In the genomic region with DNA sequence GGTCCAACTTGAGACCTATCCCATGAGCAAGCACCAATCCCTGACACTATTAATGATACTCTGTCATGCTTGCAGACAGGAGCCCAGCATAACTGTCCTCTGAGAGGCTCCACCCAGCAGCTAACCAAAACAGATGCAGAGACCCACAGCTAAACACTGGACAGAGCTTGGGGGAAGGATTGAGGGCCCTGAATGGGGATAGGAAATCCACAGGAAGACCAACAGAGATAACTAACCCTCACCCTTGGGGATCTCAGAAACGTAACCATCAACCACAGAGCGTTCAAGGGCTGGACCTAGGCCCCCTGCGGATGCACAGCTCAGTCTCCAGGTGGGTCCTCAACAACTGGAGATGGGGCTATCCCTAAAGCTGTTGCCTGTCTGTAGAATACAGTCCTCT, we compare ENCODE assay signal across 21 mouse cellular contexts.
DNase-seq lines count a peak whose midpoint lies in the region; ATAC-seq and TF ChIP-seq lines count a peak whose summit lies in the region.
"Had no signal": no experiment of that assay in that cellular context is flagged by ENCODE, and none has a peak within 500 bp of the region (broad histone marks: within the 10 kb centered on the region; RNA-seq: fewer than 3 reads in every experiment).

No protein-coding gene starts in this region.

- TF ChIP-seq CTCF in kidney, postnatal 0 days (IDR thresholded peaks at IDR 0.05; ENCODE audit: low read depth) = no peak
- TF ChIP-seq CTCF in kidney, adult 2 months (conservative IDR thresholded peaks at IDR 0.05; ENCODE audit: insufficient read depth, insufficient read length, low read depth, low read length) = no peak

- no peak overlapping the region for H3K9ac ChIP-seq in kidney, postnatal 0 days (ENCODE audit: low read depth, low read length)
- H3K9ac ChIP-seq in liver, embryonic 16.5 days (ENCODE audit: low read depth, low read length) = no peak overlapping the region
- no peak overlapping the region for H3K9ac ChIP-seq in forebrain, embryonic 15.5 days (replicated peaks)
- H3K9ac ChIP-seq: embryonic facial prominence, embryonic 15.5 days; heart, embryonic 12.5 days; hindbrain, embryonic 15.5 days had no signal

- ATAC-seq in kidney, postnatal 0 days (replicated peaks; ENCODE audit: low FRiP score, low read depth) = no peak
- no peak for ATAC-seq in liver, embryonic 16.5 days (ENCODE audit: low read depth)
- no peak for ATAC-seq in forebrain, embryonic 15.5 days (replicated peaks)
- ATAC-seq: activated CD4-positive, CD25-positive, alpha-beta regulatory T cell, adult 4 months; forebrain, embryonic 14.5 days; inflammation-experienced regulatory T-cells, adult 6 months; Patski had no signal

- no peaks in the 10 kb centered on the region for H3K36me3 ChIP-seq in kidney, postnatal 0 days (ENCODE audit: insufficient read depth, low read length)
- no peaks in the 10 kb centered on the region for H3K36me3 ChIP-seq in kidney, adult 2 months (ENCODE audit: control insufficient read depth, insufficient read depth, low read length)
- no peaks in the 10 kb centered on the region for H3K36me3 ChIP-seq in liver, embryonic 16.5 days (ENCODE audit: control insufficient read depth, insufficient read depth)
- H3K36me3 ChIP-seq in forebrain, embryonic 15.5 days = no peaks in the 10 kb centered on the region
- H3K36me3 ChIP-seq: embryonic facial prominence, embryonic 15.5 days; forebrain, embryonic 10.5 days; heart, embryonic 12.5 days; hindbrain, embryonic 15.5 days had no signal

- no peak overlapping the region for H3K4me2 ChIP-seq in kidney, postnatal 0 days (ENCODE audit: low read length)
- no peak overlapping the region for H3K4me2 ChIP-seq in liver, embryonic 16.5 days (ENCODE audit: low read depth, low read length)
- H3K4me2 ChIP-seq in forebrain, embryonic 15.5 days (replicated peaks) = no peak overlapping the region
- H3K4me2 ChIP-seq: embryonic facial prominence, embryonic 15.5 days; heart, embryonic 12.5 days; hindbrain, embryonic 15.5 days had no signal

- no peaks in the 10 kb centered on the region for H3K27me3 ChIP-seq in kidney, postnatal 0 days (ENCODE audit: insufficient read depth, low read length)
- no peaks in the 10 kb centered on the region for H3K27me3 ChIP-seq in kidney, adult 2 months (replicated peaks; ENCODE audit: control insufficient read depth, insufficient read depth, low read length)
- no peaks in the 10 kb centered on the region for H3K27me3 ChIP-seq in liver, embryonic 16.5 days (ENCODE audit: control insufficient read depth, insufficient read depth, low read depth, low read length)
- H3K27me3 ChIP-seq in forebrain, embryonic 15.5 days = no peaks in the 10 kb centered on the region
- H3K27me3 ChIP-seq: embryonic facial prominence, embryonic 15.5 days; heart, embryonic 12.5 days; hindbrain, embryonic 15.5 days; Patski had no signal

- TF ChIP-seq POLR2A in kidney, adult 2 months (IDR thresholded peaks at IDR 0.05; ENCODE audit: low read depth, low read length) = no peak

- 80% methylated on average over 3 of the region's 3 CpGs for WGBS in kidney, postnatal 0 days
- 96% methylated on average over 3 of the region's 3 CpGs for WGBS in kidney, adult 2 months
- 26% methylated on average over 3 of the region's 3 CpGs for WGBS in liver, embryonic 16.5 days (ENCODE audit: insufficient replicate concordance)
- WGBS in forebrain, embryonic 15.5 days = 79% methylated on average over 3 of the region's 3 CpGs

- DNase-seq in heart, adult 11 months = peak; percentile 74
- no peak for DNase-seq in heart, adult 8-10 months (ENCODE audit: low spot score)
- no peak for DNase-seq in kidney, postnatal 0 days (ENCODE audit: low spot score)
- DNase-seq in kidney, adult 2 months = no peak
- DNase-seq in 416B (ENCODE audit: low read depth) = peak; percentile 73
- DNase-seq: adrenal gland, postnatal 14 days; cerebellum, adult 18-20 months; cerebellum, postnatal 10 days; gastrocnemius, postnatal 36 days; heart, adult 2 months had no signal

- no peaks in the 10 kb centered on the region for H3K4me1 ChIP-seq in kidney, postnatal 0 days (replicated peaks; ENCODE audit: insufficient read depth, low read length)
- H3K4me1 ChIP-seq in kidney, adult 2 months (ENCODE audit: control insufficient read depth, insufficient read depth, low read length) = no peaks in the 10 kb centered on the region
- H3K4me1 ChIP-seq in liver, embryonic 16.5 days (ENCODE audit: control insufficient read depth, low read depth, low read length) = peaks cover 72% of the 10 kb centered on the region
- no peaks in the 10 kb centered on the region for H3K4me1 ChIP-seq in forebrain, embryonic 15.5 days
- H3K4me1 ChIP-seq: hindbrain, embryonic 15.5 days had no signal

- H3K4me3 ChIP-seq in kidney, postnatal 0 days (replicated peaks; ENCODE audit: low read depth, low read length) = no peak overlapping the region
- no peak overlapping the region for H3K4me3 ChIP-seq in kidney, adult 2 months (ENCODE audit: insufficient read depth, low read depth, low read length)
- H3K4me3 ChIP-seq in liver, embryonic 16.5 days (ENCODE audit: low read depth, low read length) = no peak overlapping the region
- H3K4me3 ChIP-seq in forebrain, embryonic 15.5 days = no peak overlapping the region
- H3K4me3 ChIP-seq: embryonic facial prominence, embryonic 15.5 days; erythroblast, embryonic 14.5 days; forebrain, embryonic 10.5 days; heart, adult 2 months; heart, embryonic 12.5 days; hindbrain, embryonic 15.5 days had no signal

- peak overlapping the region; percentile 25; the same call in 1 of the 2 replicates for H3K27ac ChIP-seq in kidney, postnatal 0 days
- no peak overlapping the region for H3K27ac ChIP-seq in kidney, adult 2 months (ENCODE audit: insufficient read depth, low read depth, low read length)
- H3K27ac ChIP-seq in liver, embryonic 16.5 days (ENCODE audit: low read length) = peak overlapping the region; percentile 27; the same call in 1 of the 2 replicates
- no peak overlapping the region for H3K27ac ChIP-seq in forebrain, embryonic 15.5 days (replicated peaks)
- H3K27ac ChIP-seq: embryonic facial prominence, embryonic 15.5 days; forebrain, embryonic 10.5 days; heart, adult 2 months; hindbrain, embryonic 15.5 days had no signal

- H3K9me3 ChIP-seq in kidney, postnatal 0 days (replicated peaks; ENCODE audit: low read length) = no peaks in the 10 kb centered on the region
- H3K9me3 ChIP-seq in liver, embryonic 16.5 days (replicated peaks; ENCODE audit: control insufficient read depth, low read length) = no peaks in the 10 kb centered on the region
- H3K9me3 ChIP-seq in forebrain, embryonic 15.5 days = no peaks in the 10 kb centered on the region
- H3K9me3 ChIP-seq: embryonic facial prominence, embryonic 15.5 days; forebrain, embryonic 10.5 days; heart, embryonic 12.5 days; hindbrain, embryonic 15.5 days had no signal

Comparison
In these comparisons a context has a peak if more than half of its experiments do, and no peak if none do; other contexts are left out.
1. DNase-seq: peak in heart, adult 11 months (single experiment) and 416B (single experiment); none in heart, adult 8-10 months (single experiment), kidney, postnatal 0 days (single experiment) and kidney, adult 2 months (single experiment).
2. H3K27ac ChIP-seq: peak in kidney, postnatal 0 days (single experiment) and liver, embryonic 16.5 days (single experiment); none in kidney, adult 2 months (single experiment) and forebrain, embryonic 15.5 days (single experiment).